Mouse (Mus musculus) retina, adult 2 months (tissue): Measurements from ENCODE around the gene Npff.

Experiments used
- DNase-seq: peaks from one replicate; pipeline ENCODE4 v3.0.0-alpha.2; 2012; ENCODE audit warnings: low read depth, low spot score

Npff gene

DNA sequence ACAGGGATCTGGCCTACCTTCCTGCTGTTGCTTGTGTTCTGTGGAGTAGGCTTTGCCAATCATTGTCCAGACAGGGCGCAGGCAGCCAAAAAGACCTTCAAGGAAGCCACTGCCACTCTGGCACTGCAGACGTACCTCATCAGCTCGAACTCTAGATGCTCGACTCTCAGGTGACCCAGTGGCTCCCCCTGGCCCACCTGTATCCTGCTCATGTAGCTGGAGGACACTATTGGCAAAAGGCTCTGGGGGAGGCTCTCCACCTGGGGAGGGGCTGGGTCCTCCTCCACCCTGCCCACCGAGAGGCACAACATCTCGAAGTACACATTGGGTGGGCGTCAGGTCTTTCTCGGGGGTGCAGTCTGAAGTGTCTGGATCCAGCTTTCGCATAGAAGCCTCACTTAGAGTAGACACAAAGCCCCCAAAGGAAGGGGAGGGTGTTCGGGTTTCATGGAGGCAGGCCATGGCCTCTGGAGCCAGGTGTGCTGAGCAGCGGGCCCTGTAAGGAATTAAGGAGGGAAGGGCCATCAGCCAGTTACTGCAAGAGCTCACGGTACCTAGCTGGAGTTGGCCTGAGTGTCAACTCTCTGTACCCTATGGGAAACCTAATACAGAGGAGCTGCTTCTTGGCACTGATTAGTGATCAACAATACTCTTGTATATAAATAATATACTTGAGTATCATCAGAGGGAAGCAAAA, 19.5 kb downstream of the Npff start:
- DNase-seq, result no peak

GRCm38 (mm10) chr15:102503924-102504782, 20.6 kb downstream of the Npff start:
- no peak for DNase-seq

DNA sequence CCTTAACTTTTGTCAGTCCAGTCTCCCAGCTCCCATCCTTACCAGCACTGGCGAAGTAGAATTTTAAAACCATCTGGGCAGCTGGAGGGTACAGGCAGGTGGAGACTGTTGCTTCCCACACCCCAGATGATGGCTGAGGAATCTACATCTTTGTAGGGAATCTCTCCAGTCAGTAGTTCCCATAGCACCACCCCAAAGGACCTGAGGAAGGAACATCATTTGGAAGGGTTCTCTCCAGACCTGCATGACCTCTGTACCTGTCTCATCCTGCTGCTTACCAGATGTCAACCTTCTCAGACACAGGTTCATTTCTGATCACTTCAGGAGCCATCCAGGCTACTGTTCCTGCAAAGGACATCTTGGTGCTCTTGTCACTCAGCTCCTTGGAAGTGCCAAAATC, 21.3 kb downstream of the Npff start, which contains the start of gene Gm10337:
Gene Gm10337 (plus strand): TSS at position 276 of the 400 bp plus-strand sequence.
- no peak for DNase-seq

DNA sequence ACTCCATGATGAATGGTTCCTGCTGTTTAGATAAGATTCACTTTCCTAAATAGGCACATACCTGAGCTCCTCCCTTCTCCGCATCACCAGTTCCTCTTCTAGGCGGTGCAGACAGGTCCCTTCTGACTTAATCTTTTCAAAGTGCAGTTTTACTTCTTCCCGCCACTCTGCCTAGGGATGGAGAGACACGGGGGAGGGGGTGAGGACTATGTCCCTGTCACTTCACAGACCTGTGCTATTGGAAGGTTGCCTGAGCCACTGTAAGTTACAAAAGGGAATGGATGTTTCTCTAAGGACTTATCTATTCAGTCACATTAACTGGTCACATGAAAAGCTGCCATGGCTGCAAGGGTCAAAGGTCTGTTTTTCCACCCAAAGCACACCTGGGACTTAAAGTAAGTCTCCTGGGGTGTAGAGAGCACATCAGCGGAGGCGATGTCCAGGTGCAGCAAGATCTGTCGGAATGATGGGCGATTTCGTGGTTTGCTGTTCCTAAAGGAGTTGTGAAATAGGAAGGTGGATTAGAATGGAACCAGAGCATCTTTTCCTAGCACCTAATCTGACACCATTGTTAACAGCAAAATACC, 22.4 kb downstream of the Npff start:
- no peak for DNase-seq

- DNase-seq, result no peak
These were observed 23.5 kb downstream of the Npff start for GRCm38 (mm10) chr15:102501084-102501814.

DNA sequence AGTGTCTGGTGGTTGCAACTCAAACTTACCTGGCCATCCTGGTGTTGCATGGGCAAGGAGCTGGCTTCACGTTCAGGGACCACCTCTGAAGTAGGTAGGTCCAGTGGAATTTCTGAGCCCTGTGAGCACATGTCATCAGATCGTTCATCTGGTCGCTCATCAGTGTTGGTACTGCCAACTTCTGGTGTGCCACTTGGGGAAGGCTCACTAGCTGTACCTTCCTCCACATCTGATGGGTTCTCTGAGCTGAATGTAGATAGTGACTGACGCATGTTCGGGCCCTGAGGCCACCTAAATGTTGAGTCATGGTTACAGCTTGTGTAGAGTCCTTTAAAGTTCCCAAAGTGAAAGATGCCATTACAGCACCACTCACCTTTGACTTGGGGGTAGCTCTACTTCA, 24.3 kb downstream of the Npff start:
- no peak for DNase-seq

- no peak for DNase-seq
These were observed 24.9 kb downstream of the Npff start for GRCm38 (mm10) chr15:102499851-102500250.

DNA sequence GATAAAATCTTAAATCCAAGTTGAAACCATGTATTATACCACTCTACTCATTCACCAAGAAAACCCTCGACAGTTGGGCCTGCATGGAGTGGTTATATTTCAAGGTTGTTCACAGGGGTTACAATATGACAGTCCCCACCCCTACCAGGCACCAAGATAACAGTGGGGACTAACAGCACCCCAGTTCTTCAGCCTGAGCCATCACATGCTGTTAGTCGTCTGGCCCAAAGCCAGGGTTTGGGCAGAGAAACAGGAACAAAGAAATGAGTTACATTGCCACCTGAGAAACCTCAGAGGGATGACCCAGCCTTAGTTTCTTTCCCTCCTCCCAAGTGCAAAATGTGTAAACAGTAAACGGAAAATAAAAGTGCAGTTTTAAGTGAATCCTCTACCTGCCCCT, 25.4 kb downstream of the Npff start:
- no peak for DNase-seq

DNA sequence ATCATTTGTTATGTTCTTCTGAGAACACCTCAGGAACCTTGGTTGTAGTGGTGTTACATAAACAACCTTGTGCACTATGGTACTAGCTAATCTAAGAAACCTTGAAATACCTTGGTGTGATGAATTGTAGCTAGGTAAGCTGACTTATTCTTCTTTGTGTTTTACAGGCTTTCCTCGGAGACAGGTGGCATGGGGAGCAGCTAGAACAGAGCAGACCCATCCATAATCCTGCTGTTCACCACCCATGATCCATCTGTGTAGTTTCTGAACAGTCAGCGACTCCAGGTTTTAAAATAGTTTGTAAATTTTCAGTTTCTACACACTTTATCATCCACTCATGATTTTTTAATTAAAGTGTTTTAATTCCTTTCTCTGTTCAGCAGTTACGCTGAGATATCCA, 26.4 kb downstream of the Npff start:
- DNase-seq, result no peak

DNA sequence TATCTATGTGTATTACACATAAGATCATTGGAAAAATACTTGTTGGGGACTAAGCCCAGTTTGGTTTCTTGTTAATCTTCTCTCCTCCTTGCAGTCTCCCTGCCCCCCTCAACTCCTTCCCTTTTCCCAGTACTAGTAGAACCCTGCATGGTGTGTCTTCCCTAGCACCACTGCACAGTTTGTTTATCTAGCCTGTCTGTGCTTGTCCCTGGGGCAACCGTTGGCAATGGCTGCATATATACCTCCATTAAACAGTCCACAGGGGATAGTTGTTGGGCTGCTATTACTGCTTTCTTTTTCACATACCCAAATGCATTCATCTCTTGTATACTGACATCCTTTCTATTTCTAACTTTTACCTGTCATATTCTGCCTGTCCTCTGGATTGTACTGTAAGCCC, 37.1 kb downstream of the Npff start:
- no peak for DNase-seq

- no peak for DNase-seq
These were observed 38.9 kb downstream of the Npff start for GRCm38 (mm10) chr15:102485853-102486252.

DNA sequence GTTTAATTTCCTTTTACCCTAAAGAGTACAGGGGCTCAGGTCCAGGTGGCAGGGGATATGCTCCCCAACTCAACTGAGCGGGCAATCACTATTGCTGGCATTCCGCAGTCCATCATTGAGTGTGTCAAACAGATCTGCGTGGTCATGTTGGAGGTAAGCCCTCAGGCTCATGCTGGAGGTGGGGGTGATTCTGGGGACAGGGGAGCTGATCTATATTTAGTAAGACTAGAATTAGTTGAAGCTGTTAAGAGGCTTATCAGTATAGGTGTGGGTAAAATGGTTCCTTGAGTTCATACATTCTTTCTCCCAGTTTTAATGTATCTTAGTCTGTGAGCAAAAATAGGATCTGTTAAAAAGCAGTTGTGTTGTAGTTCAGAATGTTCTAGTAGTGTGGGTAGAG, 41.6 kb downstream of the Npff start:
- DNase-seq, result peak; percentile 71

- no peak for DNase-seq
These were observed 50.2 kb downstream of the Npff start for GRCm38 (mm10) chr15:102474520-102474919.
